Mouse (Mus musculus): ENCODE measurements around the gene Sf3b5.

The Sf3b5 gene

DNA sequence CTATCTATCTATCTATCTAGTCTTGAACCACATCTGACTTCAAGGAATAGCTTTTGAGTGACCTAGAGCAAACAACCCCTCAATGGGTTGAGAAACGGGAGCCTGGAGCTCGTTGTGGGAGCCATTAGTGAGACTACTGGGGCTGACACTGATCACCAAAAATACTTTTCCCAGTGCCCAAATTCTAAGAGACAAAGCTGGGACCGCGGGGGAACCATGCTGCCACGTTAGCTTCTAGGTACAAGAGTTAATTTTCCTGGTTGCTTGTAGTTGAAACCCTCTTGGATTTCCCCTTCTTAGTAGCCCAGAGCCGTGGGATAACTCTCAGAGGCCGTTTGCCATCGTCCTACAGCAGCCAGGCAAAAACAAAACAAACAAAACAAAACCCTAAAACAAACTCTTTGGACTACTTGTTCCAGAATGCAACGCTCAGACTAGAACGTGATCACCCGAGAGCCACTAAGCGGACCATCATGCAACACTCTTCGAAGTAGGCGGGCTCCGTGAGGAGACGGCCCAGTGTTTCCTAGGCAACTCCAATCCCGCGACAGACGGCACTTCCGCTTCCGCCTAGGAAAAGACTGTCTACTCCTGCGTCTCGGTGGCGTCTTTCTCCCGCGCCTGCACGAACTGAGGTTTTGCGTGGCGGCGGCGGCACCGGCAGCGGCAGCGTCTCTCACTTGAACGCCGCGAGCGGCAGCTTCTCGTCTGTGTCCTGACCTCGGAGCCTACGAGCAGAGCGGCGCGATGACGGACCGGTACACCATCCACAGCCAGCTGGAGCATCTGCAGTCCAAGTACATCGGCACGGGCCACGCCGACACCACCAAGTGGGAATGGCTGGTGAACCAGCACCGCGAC, 3.0 kb downstream of the Sf3b5 start:
- 2% methylated on average over 52 of the region's 52 CpGs for WGBS

GRCm38 (mm10) chr10:13008737-13009121, 3.6 kb downstream of the Sf3b5 start:
- WGBS: 1% methylated on average over 29 of the region's 29 CpGs

DNA sequence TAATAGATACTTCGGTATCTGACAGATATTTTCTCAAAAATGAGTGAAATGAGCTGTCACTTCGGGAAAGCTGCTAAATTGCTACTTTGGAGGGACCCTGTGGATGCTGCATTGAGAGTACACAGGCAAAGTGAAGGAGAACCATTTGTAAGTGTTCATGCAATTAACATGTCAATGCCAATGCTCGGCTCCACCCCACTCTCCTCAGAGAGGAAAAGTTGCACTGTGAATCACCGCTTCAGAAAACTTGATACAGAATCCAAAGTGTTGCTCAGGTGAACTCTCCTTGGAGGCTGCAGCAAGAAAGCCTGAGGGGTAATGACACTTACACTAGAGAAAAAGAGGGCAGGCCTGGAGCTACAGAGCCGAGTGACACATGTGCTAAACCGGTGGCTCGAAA, 8.9 kb downstream of the Sf3b5 start:
- 79% methylated on average over 7 of the region's 7 CpGs for WGBS

GRCm38 (mm10) chr10:13016573-13016972, 11.4 kb downstream of the Sf3b5 start:
- 20% methylated on average over 4 of the region's 4 CpGs for WGBS

DNA sequence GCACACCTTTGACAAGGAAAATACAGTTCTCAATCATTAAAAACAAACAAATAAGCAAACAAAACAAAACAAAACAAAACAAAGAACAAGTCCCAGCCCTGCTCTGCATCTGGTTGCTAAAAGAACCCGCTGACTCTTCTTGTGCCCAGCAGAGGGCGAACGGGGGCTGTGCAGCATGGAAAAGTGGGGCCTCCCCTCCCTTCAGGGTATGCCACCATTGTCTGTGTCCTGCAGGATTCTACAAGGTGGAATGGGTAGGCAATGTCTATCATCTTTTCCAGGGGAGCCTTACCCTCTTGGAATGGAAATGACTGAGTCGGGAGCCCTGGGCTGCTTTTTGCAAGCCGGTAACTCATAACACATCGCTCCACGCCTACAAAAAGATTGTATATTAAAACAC, 13.4 kb downstream of the Sf3b5 start:
- 59% methylated on average over 7 of the region's 7 CpGs for WGBS

DNA sequence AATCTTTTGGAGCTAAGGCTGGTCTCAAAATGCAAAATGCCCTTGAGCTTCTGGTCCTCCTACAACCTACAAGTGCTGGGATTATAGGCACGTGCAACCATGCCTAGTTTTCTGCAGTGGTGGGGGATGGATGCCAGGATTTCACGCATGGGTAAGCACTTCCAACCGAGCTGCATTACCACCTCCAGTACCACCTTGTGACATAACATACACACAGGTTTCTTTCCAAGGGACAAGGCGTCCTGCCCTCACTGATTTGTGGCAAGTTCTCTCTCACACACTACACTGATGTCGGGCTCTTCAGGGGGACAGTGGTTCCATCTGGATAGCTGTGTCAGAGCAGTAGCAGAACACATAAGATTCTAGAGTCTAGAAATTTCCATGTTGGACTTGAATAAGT, 13.9 kb downstream of the Sf3b5 start:
- 81% methylated on average over 5 of the region's 5 CpGs for WGBS

DNA sequence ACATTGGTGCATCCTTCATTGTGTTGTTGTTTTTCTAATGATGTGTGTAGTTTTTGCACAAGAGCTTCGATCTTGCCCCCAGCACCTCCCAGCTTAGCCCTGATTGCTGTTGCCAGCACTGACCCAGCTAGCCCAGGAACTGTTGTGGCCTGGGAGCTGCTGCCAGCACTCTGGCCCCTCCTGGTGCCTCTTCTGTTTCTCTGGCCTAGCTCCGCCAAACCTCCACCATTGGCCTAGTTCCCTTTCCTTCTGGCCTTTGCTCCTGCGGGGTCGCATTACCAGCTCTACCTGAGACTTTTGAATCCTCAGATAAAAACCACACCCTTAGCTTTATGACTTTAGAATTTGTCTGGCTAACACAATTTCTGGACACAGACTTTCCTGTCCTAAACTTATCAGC, 17.0 kb downstream of the Sf3b5 start:
- WGBS: 92% methylated on average over 4 of the region's 4 CpGs

GRCm38 (mm10) chr10:13023985-13024384, 18.8 kb downstream of the Sf3b5 start:
- WGBS: 62% methylated on average over 3 of the region's 3 CpGs

DNA sequence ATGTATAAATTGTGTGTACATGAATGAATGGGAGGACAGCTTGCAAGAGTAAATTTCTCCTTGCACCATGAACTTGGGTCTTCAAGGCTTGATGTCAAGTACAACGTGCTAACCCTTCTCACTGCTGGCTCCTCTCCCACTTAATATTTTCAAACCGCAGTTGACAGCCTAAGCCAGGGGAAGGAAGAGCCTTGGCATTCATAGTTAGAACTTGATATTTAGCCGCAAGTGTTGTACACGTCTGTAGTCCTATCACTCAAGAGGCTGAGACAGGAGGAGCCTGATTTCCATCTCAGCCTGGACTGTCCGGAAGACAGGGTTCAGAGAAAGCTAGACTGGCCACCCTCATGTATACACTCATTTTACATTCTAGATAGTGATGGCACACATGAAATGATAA, 22.6 kb downstream of the Sf3b5 start:
- 94% methylated on average over 5 of the region's 5 CpGs for WGBS

- 95% methylated on average over 1 of the region's 1 CpGs for WGBS
Measured at GRCm38 (mm10) chr10:13028215-13028614, 23.1 kb downstream of the Sf3b5 start.

DNA sequence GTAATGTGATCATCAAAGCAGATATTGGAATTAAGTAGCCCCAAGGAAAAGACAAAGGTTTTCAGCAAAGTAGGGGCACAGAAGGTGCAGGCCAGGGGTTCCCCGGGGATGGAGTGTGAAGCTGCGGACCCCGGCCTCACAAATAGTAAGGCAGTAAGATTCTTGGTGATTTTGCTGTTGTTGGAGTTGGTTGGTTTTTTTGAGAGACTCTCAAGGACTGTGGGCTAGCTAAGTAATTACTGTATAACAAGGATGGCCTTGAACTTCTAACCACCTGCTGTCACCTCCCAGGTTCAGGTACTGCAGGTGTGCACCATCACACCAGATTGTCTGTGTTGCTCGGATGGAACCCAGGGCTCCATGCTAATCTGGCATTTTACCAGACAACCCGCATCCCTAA, 24.3 kb downstream of the Sf3b5 start:
- 92% methylated on average over 5 of the region's 5 CpGs for WGBS

GRCm38 (mm10) chr10:13035270-13035669, 30.1 kb downstream of the Sf3b5 start:
- 90% methylated on average over 3 of the region's 3 CpGs for WGBS

DNA sequence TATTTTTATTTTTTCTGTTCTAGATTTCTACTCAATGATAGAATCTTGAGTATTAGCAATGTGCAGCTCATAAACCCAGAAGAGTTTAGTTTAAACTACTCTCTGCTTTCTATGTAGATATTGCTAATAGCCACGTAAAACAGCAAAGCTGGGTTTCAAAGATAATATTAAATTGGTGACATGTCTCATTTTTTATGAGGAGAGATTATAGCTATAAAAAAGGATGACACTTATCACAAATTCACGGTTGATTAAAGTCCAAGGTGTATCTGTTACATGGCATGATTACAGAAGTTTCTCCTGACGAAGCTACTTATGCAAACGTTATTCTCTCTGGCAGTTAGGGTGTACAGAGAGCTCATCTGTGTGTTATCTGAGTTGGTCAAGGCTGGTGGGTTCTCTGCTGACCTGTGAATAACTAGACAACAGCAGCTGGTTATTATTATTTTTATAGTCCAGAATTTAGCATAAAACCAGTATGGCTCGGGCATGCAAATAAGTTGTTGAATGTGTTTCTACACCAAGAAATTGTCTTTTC, 34.6 kb downstream of the Sf3b5 start:
- 88% methylated on average over 5 of the region's 5 CpGs for WGBS

DNA sequence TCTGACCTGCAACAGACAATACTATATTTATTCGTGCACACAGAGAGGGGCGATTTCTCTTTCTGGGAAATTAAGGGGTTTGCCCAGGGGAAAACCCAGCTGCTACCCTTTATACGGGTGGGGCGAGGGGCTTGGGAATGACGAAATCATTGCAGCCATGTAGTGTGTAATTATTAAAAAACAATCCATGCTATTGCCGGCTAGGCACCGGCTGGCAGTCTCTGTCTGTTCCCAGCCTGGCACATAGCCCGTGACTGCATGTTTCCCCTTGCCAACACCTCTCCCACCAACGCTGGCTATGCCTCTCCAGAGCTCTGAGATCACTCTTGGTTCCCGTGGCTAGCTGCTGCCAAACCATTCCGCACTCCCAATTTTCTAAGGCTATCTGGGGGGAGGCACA, 39.5 kb downstream of the Sf3b5 start:
- 43% methylated on average over 11 of the region's 11 CpGs for WGBS

DNA sequence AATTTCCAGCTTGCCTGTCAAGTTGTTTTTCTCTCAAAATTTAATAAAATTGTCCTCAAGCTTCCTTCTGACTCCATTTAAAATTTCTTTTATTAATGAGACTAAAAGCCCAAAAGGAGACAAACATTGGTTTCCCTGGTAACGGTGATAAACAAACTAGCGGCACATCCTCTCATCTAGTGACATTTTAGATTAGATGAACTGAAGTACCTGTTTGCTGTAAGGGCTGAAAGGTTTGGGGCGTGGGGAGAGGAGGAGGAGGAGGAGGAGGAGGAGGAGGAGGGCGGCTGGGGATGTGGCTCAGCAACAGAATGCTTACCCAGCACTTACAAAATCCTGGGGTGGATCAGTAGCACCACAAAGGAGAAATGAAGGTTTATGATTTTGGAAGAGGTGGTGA, 42.7 kb downstream of the Sf3b5 start:
- WGBS: 58% methylated on average over 4 of the region's 4 CpGs

DNA sequence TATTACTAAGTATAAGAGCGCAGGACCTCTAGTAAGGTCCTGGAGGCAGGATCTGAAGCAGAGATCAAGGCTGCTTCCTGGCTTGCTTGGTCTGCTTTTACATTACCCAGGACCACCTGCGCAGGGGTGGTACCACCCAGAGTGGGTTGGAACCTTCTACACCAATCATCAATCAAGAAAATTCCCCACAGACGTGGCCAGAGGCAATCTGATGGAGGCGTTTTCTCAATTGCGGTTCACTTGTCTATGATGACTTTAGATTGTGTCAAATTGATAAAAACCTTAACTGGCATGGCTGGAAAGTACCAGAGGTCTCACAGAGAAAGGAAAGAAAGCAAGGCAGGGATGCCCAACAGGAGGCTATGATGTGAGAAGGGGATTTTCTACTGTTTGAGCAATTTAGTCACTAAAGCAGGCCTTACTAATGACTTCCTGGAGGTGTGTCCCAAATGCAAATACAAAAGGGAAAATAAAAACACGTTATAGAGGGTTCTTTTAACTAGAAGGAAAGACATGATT, 51.8 kb downstream of the Sf3b5 start:
- WGBS: 87% methylated on average over 6 of the region's 6 CpGs
